Mouse (Mus musculus) embryo, embryonic 9.5 days (tissue): ENCODE measurements around the gene Bcl9.

Experiments
- DNase-seq: peaks from one replicate; pipeline ENCODE4 v3.0.0-alpha.2; 2017; ENCODE audit errors: extremely low spot score

The Bcl9 gene

DNA sequence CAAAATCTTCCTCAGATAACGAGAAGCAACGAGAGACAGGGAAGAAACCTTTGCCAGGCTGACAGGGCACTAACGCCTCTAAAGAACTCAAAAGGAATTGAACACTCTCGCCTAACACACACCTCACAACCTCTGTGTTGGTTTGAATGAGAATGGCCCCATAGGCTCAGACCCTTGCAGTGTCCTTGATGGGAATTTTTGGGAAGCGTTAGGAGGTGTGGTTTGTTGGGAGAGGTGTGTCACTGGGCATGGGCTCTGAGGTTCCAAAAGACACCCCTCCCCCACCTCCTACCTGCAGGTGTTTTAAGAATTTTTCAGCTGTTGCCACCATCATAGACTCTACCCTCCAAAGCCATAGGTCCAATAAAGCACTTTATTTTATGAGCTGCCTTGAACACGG lies 118.8 kb downstream of the Bcl9 start:
- no peak for DNase-seq

DNA sequence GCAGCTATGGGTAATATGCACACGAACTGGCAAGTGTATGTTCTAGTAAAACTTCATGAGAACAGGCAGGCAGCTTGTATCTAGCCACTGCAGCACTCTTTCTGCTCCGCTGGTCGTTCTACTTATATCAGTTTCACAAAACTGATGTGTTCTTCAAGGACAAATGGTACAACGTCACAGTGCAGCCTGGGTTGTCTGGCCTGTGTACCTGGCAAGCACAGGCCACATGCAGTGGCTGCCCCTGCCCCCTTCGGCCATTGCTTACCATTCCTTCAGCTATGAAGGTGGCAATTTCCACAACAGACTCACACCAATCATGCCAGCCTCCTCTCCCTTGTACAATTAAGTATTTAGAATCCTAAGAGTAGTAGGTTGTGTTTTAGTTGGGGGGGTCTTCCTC lies 125.1 kb downstream of the Bcl9 start:
- DNase-seq, result no peak

DNA sequence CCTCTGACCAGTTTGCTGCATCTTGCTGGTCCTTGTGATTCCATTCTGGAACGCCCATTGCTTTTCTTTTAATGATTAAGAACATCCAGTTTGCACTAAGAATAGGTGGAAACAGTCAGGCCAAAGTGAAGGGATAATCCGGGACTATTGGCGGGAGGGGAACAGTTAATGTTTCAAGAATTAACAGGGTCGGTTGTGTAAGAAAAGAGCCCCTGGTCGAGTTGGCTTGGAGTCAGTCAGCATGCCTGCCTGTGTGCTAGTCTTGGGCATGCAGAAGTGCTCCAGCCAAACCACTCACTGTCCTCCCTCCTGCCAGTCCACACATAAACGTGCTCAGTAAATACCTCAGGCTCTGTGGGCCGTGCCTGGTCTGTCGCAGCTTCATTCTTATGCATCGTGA lies 125.5 kb downstream of the Bcl9 start:
- DNase-seq, result no peak

DNA sequence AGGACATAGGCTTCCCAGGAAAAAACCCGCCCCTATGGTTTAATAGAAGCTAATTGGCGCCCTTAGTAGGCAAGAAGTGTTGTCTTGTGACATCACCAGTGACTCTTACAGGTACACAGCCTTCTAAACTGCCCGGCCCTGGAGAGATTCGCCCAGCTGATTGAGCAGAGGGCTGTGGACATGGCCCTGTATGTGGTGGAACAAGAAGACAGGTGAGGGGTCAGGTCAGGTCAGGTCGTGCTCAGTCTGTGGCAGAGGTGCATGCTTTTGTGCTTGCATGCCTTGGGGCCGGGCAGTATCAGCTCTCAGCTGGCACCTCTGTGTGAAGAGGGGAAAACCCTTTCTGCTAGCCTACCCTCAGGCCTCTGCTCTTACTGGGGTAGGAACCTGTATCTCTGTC lies 126.2 kb downstream of the Bcl9 start:
- DNase-seq, result no peak

DNA sequence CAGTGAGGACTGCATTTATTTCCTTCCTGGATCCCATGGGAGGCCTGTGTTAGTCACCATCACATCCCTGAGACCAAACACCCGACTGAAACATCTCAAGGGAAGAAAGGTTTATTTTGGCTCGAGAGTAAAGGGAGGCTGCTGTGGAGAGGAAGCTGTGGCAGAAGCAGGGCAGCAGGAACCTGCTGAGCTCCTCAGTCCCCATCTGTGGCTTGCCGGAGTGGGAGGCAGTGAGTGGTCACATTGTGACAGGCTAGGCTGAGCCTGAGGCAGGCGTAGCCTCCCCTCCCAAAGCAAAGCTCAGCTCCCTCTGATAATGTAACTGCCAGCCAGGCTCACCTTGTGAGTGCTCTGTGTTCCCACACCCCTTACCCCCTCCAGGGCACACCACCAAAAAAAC lies 130.6 kb downstream of the Bcl9 start:
- no peak for DNase-seq

DNA sequence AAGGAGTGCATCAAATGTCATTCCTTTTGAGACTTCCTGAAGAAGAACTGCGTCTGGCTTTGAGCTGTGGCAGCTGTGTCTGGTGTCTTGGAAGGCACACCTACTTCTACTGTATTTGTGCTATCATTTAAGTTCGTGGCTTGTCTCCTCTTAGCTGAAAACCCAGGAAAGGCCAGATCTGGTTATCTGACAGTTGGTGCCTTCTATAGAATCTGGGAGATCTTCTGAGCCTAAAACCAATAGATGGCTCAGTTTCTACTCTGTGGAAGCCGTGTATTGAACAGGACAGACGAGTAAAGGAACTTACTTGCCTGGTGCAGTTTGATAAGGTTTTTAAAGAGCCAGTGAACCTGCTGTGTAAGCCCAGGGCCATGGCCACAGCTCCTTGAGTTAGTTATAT lies 133.2 kb downstream of the Bcl9 start:
- no peak for DNase-seq

DNA sequence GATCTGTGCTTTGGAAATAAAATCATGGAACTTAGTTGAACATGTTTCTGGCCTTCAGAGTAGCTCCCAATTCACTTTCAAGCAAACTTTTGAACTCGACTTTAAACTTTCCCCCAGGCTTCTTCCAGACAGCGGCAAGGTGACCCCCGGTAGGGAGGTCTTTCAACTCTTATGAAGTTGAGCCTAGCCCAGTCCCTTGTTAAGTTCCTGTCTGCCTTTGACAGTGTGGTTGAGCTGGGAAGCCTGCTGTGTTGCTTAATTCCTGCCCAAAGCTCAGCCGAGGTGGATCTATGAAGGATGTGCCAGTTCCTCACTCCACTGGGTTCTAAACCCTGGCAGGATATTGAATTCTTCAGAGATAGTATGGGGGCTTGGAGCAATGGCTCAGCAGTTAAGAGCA lies 135.9 kb downstream of the Bcl9 start:
- DNase-seq, result no peak

DNA sequence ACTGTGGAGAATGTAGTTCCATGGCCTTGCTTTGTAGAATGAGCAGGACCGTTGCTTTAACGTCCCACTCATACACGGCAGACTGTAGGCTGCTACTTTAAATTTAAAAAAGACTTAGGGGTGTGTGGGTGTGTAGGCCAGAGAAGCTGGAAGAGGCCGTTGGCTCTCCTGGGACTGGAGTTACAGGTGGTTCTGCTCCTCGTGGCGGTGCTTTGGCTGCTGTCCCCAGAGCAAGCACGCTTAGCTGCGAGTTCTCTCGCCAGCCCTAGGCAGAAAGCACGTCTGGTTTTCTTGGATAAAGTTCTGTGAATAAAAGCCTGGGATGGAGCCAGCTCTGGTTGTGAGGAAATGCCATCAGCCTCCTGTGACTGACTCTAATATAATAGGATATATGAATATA lies 136.8 kb downstream of the Bcl9 start:
- DNase-seq, result no peak

DNA sequence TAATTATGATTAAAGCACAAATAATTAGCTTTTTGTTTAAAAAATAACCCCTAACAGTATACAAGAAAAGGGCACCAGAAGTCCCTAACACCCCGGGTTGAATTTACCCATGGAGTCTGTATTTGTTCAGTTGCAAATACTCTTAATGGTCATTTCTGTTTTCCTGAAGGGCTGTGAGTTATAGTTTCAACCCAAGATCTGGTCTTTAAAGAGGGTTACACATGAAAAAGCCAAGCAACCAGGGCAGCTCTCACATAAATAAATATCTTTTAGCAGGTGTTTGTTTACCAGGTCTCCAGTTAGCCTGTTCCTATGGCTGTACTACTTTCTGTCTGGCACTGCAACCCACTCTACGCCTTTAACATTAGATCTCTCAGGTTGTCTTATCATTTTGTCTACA lies 137.7 kb downstream of the Bcl9 start:
- no peak for DNase-seq

DNA sequence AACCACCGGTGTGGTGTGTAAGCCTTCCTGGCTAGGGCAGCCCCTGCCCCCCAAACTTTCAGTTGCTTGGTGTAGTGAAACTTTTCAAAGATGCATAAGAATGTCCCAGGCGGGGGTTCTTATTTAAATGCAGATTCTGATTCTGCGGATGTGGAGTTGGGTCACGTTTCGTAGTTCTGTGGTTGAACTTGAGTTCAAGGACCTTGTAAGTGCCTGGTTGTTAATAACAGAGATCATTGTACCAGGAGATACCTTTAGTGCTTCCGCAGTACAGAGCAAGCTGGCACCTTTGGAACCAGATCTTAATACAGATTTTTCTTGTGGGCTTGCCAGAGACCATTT lies 138.2 kb downstream of the Bcl9 start:
- DNase-seq, result no peak

DNA sequence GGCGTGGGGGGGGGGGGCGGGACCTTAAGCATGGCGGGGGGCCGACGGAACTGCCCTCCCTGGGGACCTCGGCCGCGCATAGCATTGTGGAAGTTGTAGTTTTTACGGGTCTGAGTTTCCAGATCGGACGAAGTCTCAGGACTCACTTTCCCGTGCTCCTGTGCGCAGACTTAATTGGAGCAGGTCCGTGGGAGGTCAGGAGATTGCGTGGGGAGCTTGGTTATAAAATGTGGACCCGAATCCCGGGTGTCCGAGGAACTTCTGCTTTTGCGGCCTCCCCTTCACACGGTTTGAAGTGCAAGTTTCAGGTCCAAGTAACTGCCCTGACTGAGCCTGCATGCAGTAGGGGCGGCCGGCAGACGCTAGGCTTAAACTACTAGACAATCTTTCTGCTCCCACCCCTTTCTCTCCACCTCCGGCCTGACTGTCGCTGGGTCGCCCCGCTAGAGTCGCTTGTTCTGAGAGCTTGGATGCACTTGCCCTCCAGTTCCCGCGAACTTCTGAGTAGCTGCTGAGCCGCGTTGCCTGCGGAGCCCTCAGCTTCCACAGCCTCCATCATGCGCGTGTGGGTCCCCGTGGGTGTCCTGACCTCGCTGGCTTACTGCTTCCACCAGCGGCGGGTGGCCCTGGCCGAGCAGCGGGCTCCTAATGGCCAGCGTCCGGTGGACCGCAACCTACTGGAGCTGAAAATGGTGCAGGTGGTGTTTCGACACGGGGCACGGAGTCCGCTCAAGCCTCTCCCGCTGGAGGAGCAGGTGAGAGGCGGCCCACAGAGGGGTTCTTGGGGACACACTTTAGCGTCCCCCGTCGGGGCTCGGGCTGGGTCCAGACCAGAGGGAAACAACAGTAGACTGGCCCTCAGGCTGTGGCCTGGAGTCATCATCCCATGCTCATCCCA lies 138.9 kb downstream of the Bcl9 start, which contains the start of gene Acp6:
Acp6 (plus strand) TSS at position 167 of the 898 bp plus-strand sequence.
- DNase-seq, result peak; percentile 93

DNA sequence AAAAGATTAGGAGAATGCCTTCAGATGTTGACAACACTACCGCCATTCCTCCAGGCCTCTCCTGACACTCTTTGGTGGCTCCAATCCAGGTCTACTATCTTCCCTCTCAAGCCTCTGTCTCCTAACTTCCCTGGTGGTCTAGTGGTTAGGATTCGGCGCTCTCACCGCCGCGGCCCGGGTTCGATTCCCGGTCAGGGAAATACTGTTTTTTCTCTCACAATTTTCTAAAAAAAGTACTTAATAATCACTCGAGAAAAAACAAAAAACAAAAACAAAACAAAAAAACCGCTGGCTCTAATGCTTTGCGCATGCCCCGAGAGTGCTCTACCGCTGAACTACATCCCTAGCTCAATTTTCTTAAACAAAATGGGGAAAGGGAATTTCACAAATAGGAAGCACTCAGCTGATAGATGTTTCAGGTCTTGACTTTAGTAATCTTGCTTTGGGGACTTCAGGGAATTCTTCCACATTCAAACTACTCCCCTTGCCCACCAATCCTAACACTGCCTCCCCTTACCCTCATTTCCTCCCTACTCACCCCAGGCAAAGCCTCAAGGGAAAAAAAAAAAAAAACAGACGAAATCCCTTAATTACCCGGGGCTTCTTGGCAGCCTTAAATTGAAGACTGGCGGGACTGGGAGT lies 139.6 kb downstream of the Bcl9 start:
- DNase-seq, result peak; percentile 93

DNA sequence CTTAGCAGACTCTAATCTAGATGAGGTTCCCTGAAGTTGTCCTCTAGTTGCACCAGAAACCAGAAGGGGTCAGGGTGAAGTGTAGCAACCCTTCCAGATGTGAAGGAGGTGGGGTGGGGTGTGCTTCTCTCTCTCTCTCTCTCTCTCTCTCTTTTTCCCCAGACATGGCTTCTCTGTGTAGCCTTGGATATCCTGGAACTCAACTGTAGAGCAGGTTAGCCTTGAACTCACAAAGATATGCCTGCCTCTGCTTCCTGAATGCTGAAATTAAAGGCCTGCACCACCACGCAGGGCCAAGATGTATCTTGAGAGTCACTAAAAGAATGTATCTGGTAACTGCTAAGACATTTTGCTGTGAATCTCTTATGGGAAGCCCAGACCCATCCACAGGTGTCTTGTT lies 140.4 kb downstream of the Bcl9 start:
- DNase-seq, result no peak

DNA sequence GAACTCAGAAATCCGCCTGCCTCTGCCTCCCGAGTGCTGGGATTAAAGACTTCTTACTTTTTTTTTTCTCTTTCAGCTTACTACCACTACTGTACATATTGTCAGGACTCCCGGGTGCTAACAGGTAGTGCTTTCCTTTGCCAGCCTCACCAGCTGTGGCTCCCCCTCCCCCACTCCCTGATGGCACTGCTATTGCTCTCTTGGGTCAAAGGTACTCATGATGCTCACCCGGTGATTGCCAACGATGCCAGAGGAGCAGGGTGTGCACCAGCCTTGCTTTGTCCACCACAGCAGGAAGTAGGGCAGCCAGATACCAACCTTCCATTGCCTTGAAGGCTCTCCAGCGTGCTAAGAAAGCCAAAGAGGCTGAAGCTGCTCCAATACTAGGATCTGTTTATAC lies 141.3 kb downstream of the Bcl9 start:
- DNase-seq, result no peak
